Comparison of ENCODE assay signal across 7 mouse cellular contexts in genomic region chr14:50923437-50923836, GRCm38 (mm10). TPM values are rescaled to one million over a fixed set of nuclear protein-coding genes. Genes with fewer than 3 reads are reported as not detected.
DNase-seq lines count a peak whose midpoint lies in the region; ATAC-seq lines count a peak whose summit lies in the region.
"Not testable (repeated sequence)": the region's sequence is repeated elsewhere in the genome, so short reads cannot be mapped to it uniquely, and the experiment has no call there.

No protein-coding gene starts in this region.

- peak; percentile 25 for DNase-seq in MEL-GATA-1-ER (ENCODE audit: extremely low read depth, low read depth)
- DNase-seq in forebrain, embryonic 10.5 days (ENCODE audit: extremely low spot score, low spot score); intestine, embryonic 14.5 days (ENCODE audit: low spot score); neural tube, embryonic 11.5 days (ENCODE audit: low spot score): not testable (repeated sequence)

- not testable (repeated sequence) for ATAC-seq in heart, embryonic 13.5 days (ENCODE audit: extremely low read depth, insufficient number of reproducible peaks, low FRiP score, low TSS enrichment); intestine, embryonic 14.5 days (replicated peaks; ENCODE audit: low FRiP score, low TSS enrichment, low read depth); limb, embryonic 13.5 days (ENCODE audit: low FRiP score, low read depth); lung, embryonic 16.5 days (ENCODE audit: low read depth); neural tube, embryonic 11.5 days (ENCODE audit: insufficient read depth, low FRiP score, low TSS enrichment)

- H3K9ac ChIP-seq in heart, embryonic 13.5 days = peak overlapping the region; percentile 92
- H3K9ac ChIP-seq in intestine, embryonic 14.5 days (ENCODE audit: low read length) = peak overlapping the region; percentile 93
- peak overlapping the region; percentile 87 for H3K9ac ChIP-seq in limb, embryonic 13.5 days
- peak overlapping the region; percentile 85 for H3K9ac ChIP-seq in lung, embryonic 16.5 days (ENCODE audit: low read length)
- H3K9ac ChIP-seq in neural tube, embryonic 11.5 days (ENCODE audit: low read length) = peak overlapping the region; percentile 10; the same call in 1 of the 2 replicates

- not testable (repeated sequence) for H3K9me3 ChIP-seq in forebrain, embryonic 10.5 days; heart, embryonic 13.5 days; intestine, embryonic 14.5 days (ENCODE audit: control insufficient read depth, low read length); limb, embryonic 13.5 days; lung, embryonic 16.5 days (ENCODE audit: control insufficient read depth, low read length); neural tube, embryonic 11.5 days (ENCODE audit: control insufficient read depth, low read length)

- peak overlapping the region; percentile 78 for H3K4me2 ChIP-seq in heart, embryonic 13.5 days
- H3K4me2 ChIP-seq in intestine, embryonic 14.5 days (ENCODE audit: low read length) = peak overlapping the region; percentile 91
- H3K4me2 ChIP-seq in limb, embryonic 13.5 days (replicated peaks) = peak overlapping the region; percentile 74
- H3K4me2 ChIP-seq in lung, embryonic 16.5 days (ENCODE audit: low read depth, low read length) = peak overlapping the region; percentile 89
- peak overlapping the region; percentile 77 for H3K4me2 ChIP-seq in neural tube, embryonic 11.5 days (ENCODE audit: low read depth)

- peaks cover 52% of the 10 kb centered on the region for H3K36me3 ChIP-seq in forebrain, embryonic 10.5 days (replicated peaks)
- peaks cover 49% of the 10 kb centered on the region for H3K36me3 ChIP-seq in heart, embryonic 13.5 days
- peaks cover 43% of the 10 kb centered on the region for H3K36me3 ChIP-seq in intestine, embryonic 14.5 days (ENCODE audit: control insufficient read depth, insufficient read depth, low read length)
- peaks cover 50% of the 10 kb centered on the region for H3K36me3 ChIP-seq in limb, embryonic 13.5 days
- H3K36me3 ChIP-seq in lung, embryonic 16.5 days (ENCODE audit: control insufficient read depth, insufficient read depth, low read length) = peaks cover 13% of the 10 kb centered on the region
- peaks cover 13% of the 10 kb centered on the region for H3K36me3 ChIP-seq in neural tube, embryonic 11.5 days (ENCODE audit: control insufficient read depth, insufficient read depth, low read length)

- H3K4me1 ChIP-seq in forebrain, embryonic 10.5 days = peaks cover 25% of the 10 kb centered on the region
- H3K4me1 ChIP-seq in heart, embryonic 13.5 days = peaks cover 22% of the 10 kb centered on the region
- H3K4me1 ChIP-seq in intestine, embryonic 14.5 days (replicated peaks; ENCODE audit: control insufficient read depth, insufficient read depth, low read length); neural tube, embryonic 11.5 days (ENCODE audit: control insufficient read depth, insufficient read depth, low read length): not testable (repeated sequence)
- H3K4me1 ChIP-seq in limb, embryonic 13.5 days = peaks cover 20% of the 10 kb centered on the region
- H3K4me1 ChIP-seq in lung, embryonic 16.5 days (replicated peaks; ENCODE audit: control insufficient read depth, insufficient read depth, low read length) = peaks cover 12% of the 10 kb centered on the region

- not testable (repeated sequence) for H3K27me3 ChIP-seq in forebrain, embryonic 10.5 days (ENCODE audit: poor library complexity, severe bottlenecking); heart, embryonic 13.5 days (replicated peaks); intestine, embryonic 14.5 days (replicated peaks; ENCODE audit: control insufficient read depth, insufficient read depth, low read length); limb, embryonic 13.5 days; lung, embryonic 16.5 days (ENCODE audit: control insufficient read depth, insufficient read depth, low read depth, low read length); neural tube, embryonic 11.5 days (ENCODE audit: control insufficient read depth, insufficient read depth, low read length)

- not testable (repeated sequence) for H3K27ac ChIP-seq in forebrain, embryonic 10.5 days; intestine, embryonic 14.5 days (ENCODE audit: low read depth); lung, embryonic 16.5 days (ENCODE audit: low read length); neural tube, embryonic 11.5 days (ENCODE audit: low read depth, low read length)
- H3K27ac ChIP-seq in heart, embryonic 13.5 days (replicated peaks) = peak overlapping the region; percentile 94; the same call in 1 of the 2 replicates
- peak overlapping the region; percentile 91; the same call in 1 of the 2 replicates for H3K27ac ChIP-seq in limb, embryonic 13.5 days

- peak overlapping the region; percentile 86 for H3K4me3 ChIP-seq in forebrain, embryonic 10.5 days
- H3K4me3 ChIP-seq in heart, embryonic 13.5 days = peak overlapping the region; percentile 93
- H3K4me3 ChIP-seq in intestine, embryonic 14.5 days (ENCODE audit: low read depth, low read length) = peak overlapping the region; percentile 94
- peak overlapping the region; percentile 93 for H3K4me3 ChIP-seq in limb, embryonic 13.5 days
- peak overlapping the region; percentile 88 for H3K4me3 ChIP-seq in lung, embryonic 16.5 days (ENCODE audit: low read length)
- H3K4me3 ChIP-seq in neural tube, embryonic 11.5 days (ENCODE audit: low read depth, low read length) = peak overlapping the region; percentile 84

- whole genome bisulfite sequencing in forebrain, embryonic 10.5 days = 75% methylated on average over 1 of the region's 1 CpGs
- 59% methylated on average over 1 of the region's 1 CpGs for WGBS in heart, embryonic 13.5 days
- WGBS in intestine, embryonic 14.5 days = 81% methylated on average over 1 of the region's 1 CpGs
- WGBS in limb, embryonic 13.5 days = 69% methylated on average over 1 of the region's 1 CpGs
- 71% methylated on average over 1 of the region's 1 CpGs for WGBS in lung, embryonic 16.5 days
- WGBS in neural tube, embryonic 11.5 days = 77% methylated on average over 1 of the region's 1 CpGs

RNA-seq across cellular contexts. Expression of gene Osgep, which starts 1.3 kb away (rescaled TPM):
- polyA plus RNA-seq in forebrain, embryonic 10.5 days (2016; fragmentation: Nextera tagmentation; extraction: Ambion mirVana) = 190 and 197 TPM in 2 replicates
- polyA plus RNA-seq in heart, embryonic 13.5 days (2015; fragmentation: Nextera tagmentation; extraction: Ambion mirVana) = 112 and 131 TPM in 2 replicates
- 140 and 169 TPM in 2 replicates for polyA plus RNA-seq in intestine, embryonic 14.5 days (2014; fragmentation: Nextera tagmentation; extraction: Ambion mirVana)
- polyA plus RNA-seq in limb, embryonic 13.5 days (2015; fragmentation: Nextera tagmentation; extraction: Ambion mirVana) = 177 and 184 TPM in 2 replicates
- polyA plus RNA-seq in lung, embryonic 16.5 days (2015; fragmentation: Nextera tagmentation; extraction: Ambion mirVana) = 153 and 171 TPM in 2 replicates
- polyA plus RNA-seq in neural tube, embryonic 11.5 days (2014; fragmentation: Nextera tagmentation; extraction: Ambion mirVana) = 164 and 172 TPM in 2 replicates

RNA-seq across cellular contexts. Expression of gene Apex1, which starts 1.3 kb away (rescaled TPM):
- polyA plus RNA-seq in forebrain, embryonic 10.5 days (2016; fragmentation: Nextera tagmentation; extraction: Ambion mirVana) = 503 and 517 TPM in 2 replicates
- 148 TPM in 2 replicates for polyA plus RNA-seq in heart, embryonic 13.5 days (2015; fragmentation: Nextera tagmentation; extraction: Ambion mirVana)
- 291 and 302 TPM in 2 replicates for polyA plus RNA-seq in intestine, embryonic 14.5 days (2014; fragmentation: Nextera tagmentation; extraction: Ambion mirVana)
- polyA plus RNA-seq in limb, embryonic 13.5 days (2015; fragmentation: Nextera tagmentation; extraction: Ambion mirVana) = 286 and 290 TPM in 2 replicates
- 171 and 177 TPM in 2 replicates for polyA plus RNA-seq in lung, embryonic 16.5 days (2015; fragmentation: Nextera tagmentation; extraction: Ambion mirVana)
- 330 and 340 TPM in 2 replicates for polyA plus RNA-seq in neural tube, embryonic 11.5 days (2014; fragmentation: Nextera tagmentation; extraction: Ambion mirVana)

RNA-seq across cellular contexts. Expression of gene Pip4p1, which starts 7.2 kb away (rescaled TPM):
- 44.8 and 45.3 TPM in 2 replicates for polyA plus RNA-seq in forebrain, embryonic 10.5 days (2016; fragmentation: Nextera tagmentation; extraction: Ambion mirVana)
- 34.9 and 38.2 TPM in 2 replicates for polyA plus RNA-seq in heart, embryonic 13.5 days (2015; fragmentation: Nextera tagmentation; extraction: Ambion mirVana)
- polyA plus RNA-seq in intestine, embryonic 14.5 days (2014; fragmentation: Nextera tagmentation; extraction: Ambion mirVana) = 55.8 and 56.9 TPM in 2 replicates
- polyA plus RNA-seq in limb, embryonic 13.5 days (2015; fragmentation: Nextera tagmentation; extraction: Ambion mirVana) = 46.8 and 47.4 TPM in 2 replicates
- 47.1 and 48.4 TPM in 2 replicates for polyA plus RNA-seq in lung, embryonic 16.5 days (2015; fragmentation: Nextera tagmentation; extraction: Ambion mirVana)
- polyA plus RNA-seq in neural tube, embryonic 11.5 days (2014; fragmentation: Nextera tagmentation; extraction: Ambion mirVana) = 59.4 and 68.4 TPM in 2 replicates

RNA-seq across cellular contexts. Expression of gene Pnp, which starts 7.4 kb away (rescaled TPM):
- 82.4 and 83.6 TPM in 2 replicates for polyA plus RNA-seq in forebrain, embryonic 10.5 days (2016; fragmentation: Nextera tagmentation; extraction: Ambion mirVana)
- polyA plus RNA-seq in heart, embryonic 13.5 days (2015; fragmentation: Nextera tagmentation; extraction: Ambion mirVana) = 36.5 and 41.3 TPM in 2 replicates
- polyA plus RNA-seq in intestine, embryonic 14.5 days (2014; fragmentation: Nextera tagmentation; extraction: Ambion mirVana) = 75.2 TPM in 2 replicates
- polyA plus RNA-seq in limb, embryonic 13.5 days (2015; fragmentation: Nextera tagmentation; extraction: Ambion mirVana) = 51.6 and 56.9 TPM in 2 replicates
- 68.8 and 73.1 TPM in 2 replicates for polyA plus RNA-seq in lung, embryonic 16.5 days (2015; fragmentation: Nextera tagmentation; extraction: Ambion mirVana)
- 55.9 and 56.5 TPM in 2 replicates for polyA plus RNA-seq in neural tube, embryonic 11.5 days (2014; fragmentation: Nextera tagmentation; extraction: Ambion mirVana)

RNA-seq across cellular contexts. Expression of gene Gm49342, which starts 20.9 kb away (rescaled TPM):
- not detected in 2 replicates for polyA plus RNA-seq in forebrain, embryonic 10.5 days (2016; fragmentation: Nextera tagmentation; extraction: Ambion mirVana)
- not detected in 2 replicates for polyA plus RNA-seq in heart, embryonic 13.5 days (2015; fragmentation: Nextera tagmentation; extraction: Ambion mirVana)
- polyA plus RNA-seq in intestine, embryonic 14.5 days (2014; fragmentation: Nextera tagmentation; extraction: Ambion mirVana) = not detected in 2 replicates
- not detected in 2 replicates for polyA plus RNA-seq in limb, embryonic 13.5 days (2015; fragmentation: Nextera tagmentation; extraction: Ambion mirVana)
- not detected in 2 replicates for polyA plus RNA-seq in lung, embryonic 16.5 days (2015; fragmentation: Nextera tagmentation; extraction: Ambion mirVana)
- polyA plus RNA-seq in neural tube, embryonic 11.5 days (2014; fragmentation: Nextera tagmentation; extraction: Ambion mirVana) = not detected in 2 replicates

Comparison
In these comparisons a context has a peak if more than half of its experiments do, and no peak if none do; other contexts are left out.
1. H3K9ac ChIP-seq: peak in every context shown above with its lines; median percentile 93 in intestine, embryonic 14.5 days; 92 in heart, embryonic 13.5 days; 87 in limb, embryonic 13.5 days; 85 in lung, embryonic 16.5 days; 10 in neural tube, embryonic 11.5 days.